Mouse (Mus musculus): Measurements from ENCODE around the gene Cdh18. TPM values are rescaled to one million over a fixed set of nuclear protein-coding genes. Genes with fewer than 3 reads are reported as not detected.

Cdh18 gene
- polyA plus RNA-seq, 1 experiment from 2014 or later = 0.79 TPM

DNA sequence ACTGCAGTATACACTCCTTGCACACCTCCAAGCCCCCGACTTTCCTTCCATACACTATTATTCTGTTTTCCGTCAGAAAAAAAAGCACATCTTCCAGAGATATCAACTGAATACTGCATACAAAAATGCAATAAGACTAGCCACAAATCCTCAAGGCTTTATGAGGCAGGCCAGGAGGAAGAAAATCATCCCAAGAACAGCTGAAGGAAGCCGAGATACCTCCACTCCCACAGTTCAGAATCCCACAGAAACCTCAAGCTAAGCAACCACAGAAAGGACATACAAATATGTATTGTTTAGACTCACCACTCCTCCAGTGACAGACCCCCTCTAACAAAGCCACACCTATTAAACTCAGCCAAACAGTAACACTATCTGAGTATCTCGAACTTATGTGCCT, 957.7 kb downstream of the Cdh18 start:
- Histone ChIP-seq H3K36me3 (ENCODE audit: control insufficient read depth, insufficient read depth, low read length) (no peaks in the 10 kb centered on the region), H3K4me1 (replicated peaks; ENCODE audit: control insufficient read depth, insufficient read depth) (no peaks in the 10 kb centered on the region), H3K9ac (ENCODE audit: low read length) (no peak overlapping the region), H3K4me3 (ENCODE audit: low read depth, low read length) (no peak overlapping the region), H3K27me3 (ENCODE audit: control insufficient read depth, insufficient read depth, low read length) (no peaks in the 10 kb centered on the region), H3K9me3 (ENCODE audit: control insufficient read depth, low read length) (no peaks in the 10 kb centered on the region), H3K4me2 (replicated peaks; ENCODE audit: low read depth) (no peak overlapping the region), H3K27ac (replicated peaks) (no peak overlapping the region)
- ATAC-seq (ENCODE audit: low FRiP score, low TSS enrichment) = no peak
- no peak for DNase-seq (ENCODE audit: low spot score)
- 77% methylated on average over 4 of the region's 4 CpGs for WGBS
- no peak for TF ChIP-seq EP300 (optimal IDR thresholded peaks at IDR 0.05)
- no peak for TF ChIP-seq CTCF (IDR thresholded peaks at IDR 0.05; ENCODE audit: low read depth)

DNA sequence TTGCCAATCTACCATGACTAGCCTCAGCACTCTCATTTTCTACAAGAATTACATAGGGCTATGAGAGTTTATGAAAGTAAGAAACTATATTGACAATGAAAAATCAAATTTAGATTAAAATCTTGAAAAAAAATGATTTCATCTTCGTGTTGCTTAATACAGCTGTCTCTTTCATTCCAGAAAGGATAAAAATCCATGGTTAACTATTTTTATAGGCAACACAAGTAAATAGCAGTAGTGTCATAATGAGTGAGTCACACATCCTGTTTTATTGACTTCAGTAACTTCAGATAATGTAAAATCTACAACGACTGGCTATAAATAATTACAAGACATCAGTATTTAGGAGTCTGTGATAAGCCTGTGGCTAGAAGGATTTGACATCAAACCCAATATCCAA, 960.9 kb downstream of the Cdh18 start:
- no peak for ATAC-seq (ENCODE audit: low FRiP score, low TSS enrichment)
- Histone ChIP-seq H3K36me3 (ENCODE audit: control insufficient read depth, insufficient read depth, low read length) (no peaks in the 10 kb centered on the region), H3K27ac (replicated peaks) (no peak overlapping the region), H3K9me3 (ENCODE audit: control insufficient read depth, low read length) (no peaks in the 10 kb centered on the region), H3K4me1 (replicated peaks; ENCODE audit: control insufficient read depth, insufficient read depth) (no peaks in the 10 kb centered on the region), H3K4me3 (ENCODE audit: low read depth, low read length) (no peak overlapping the region), H3K4me2 (replicated peaks; ENCODE audit: low read depth) (no peak overlapping the region), H3K27me3 (ENCODE audit: control insufficient read depth, insufficient read depth, low read length) (no peaks in the 10 kb centered on the region), H3K9ac (ENCODE audit: low read length) (no peak overlapping the region)
- TF ChIP-seq CTCF (IDR thresholded peaks at IDR 0.05; ENCODE audit: low read depth) (no peak), EP300 (optimal IDR thresholded peaks at IDR 0.05) (no peak)
- WGBS = 48% methylated on average over 2 of the region's 2 CpGs
- DNase-seq (ENCODE audit: low spot score) = no peak

DNA sequence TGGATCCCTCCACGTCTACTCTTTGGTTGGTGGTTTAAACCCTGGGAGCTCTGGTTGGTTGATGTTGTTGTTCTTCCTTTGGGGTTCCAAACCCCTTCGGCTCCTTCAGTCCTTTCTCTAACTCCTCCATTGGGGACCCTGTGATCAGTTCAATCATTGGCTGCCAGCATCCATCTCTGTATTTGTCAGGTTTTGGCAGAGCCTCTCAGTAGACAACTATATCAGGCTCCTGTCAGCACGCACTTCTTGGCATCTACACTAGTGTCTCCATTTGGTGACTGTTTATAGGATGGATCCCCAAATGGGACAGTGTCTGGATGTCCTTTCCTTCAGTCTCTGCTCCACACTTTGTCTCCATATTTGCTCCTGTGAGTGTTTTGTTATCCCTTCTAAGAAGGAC, 967.0 kb downstream of the Cdh18 start:
- WGBS = 84% methylated on average over 3 of the region's 3 CpGs
- H3K27me3 ChIP-seq (ENCODE audit: control insufficient read depth, insufficient read depth, low read length) = no peaks in the 10 kb centered on the region
- H3K4me3 ChIP-seq (ENCODE audit: low read depth, low read length) = no peak overlapping the region
- ATAC-seq (ENCODE audit: low FRiP score, low TSS enrichment) = no peak
- no peaks in the 10 kb centered on the region for H3K9me3 ChIP-seq (ENCODE audit: control insufficient read depth, low read length)
- H3K27ac ChIP-seq (replicated peaks) = no peak overlapping the region
- H3K9ac ChIP-seq (ENCODE audit: low read length) = no peak overlapping the region
- H3K4me2 ChIP-seq (replicated peaks; ENCODE audit: low read depth) = no peak overlapping the region
- no peaks in the 10 kb centered on the region for H3K4me1 ChIP-seq (replicated peaks; ENCODE audit: control insufficient read depth, insufficient read depth)
- TF ChIP-seq CTCF (IDR thresholded peaks at IDR 0.05; ENCODE audit: low read depth) = no peak
- no peak for TF ChIP-seq EP300 (optimal IDR thresholded peaks at IDR 0.05)
- no peaks in the 10 kb centered on the region for H3K36me3 ChIP-seq (ENCODE audit: control insufficient read depth, insufficient read depth, low read length)
- DNase-seq (ENCODE audit: low spot score) = no peak

DNA sequence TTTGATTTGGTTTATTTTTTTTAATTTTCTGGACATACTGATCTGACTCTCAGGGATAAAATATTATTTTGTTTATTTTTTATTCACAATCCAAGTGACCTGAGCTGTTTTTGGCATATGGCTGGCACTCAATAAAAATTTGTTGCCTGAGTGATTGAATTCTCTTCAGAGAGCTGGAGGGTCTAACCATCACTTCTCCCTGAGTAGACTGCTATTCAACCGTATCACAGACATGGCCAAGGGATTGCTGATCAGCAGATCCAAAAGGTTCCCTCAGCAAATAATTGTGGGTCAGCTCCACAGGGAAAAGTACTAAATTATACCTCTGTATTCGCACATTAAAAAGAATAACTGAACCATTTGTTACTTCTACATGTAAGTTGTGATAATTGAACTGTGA, 969.3 kb downstream of the Cdh18 start:
- no peak for DNase-seq (ENCODE audit: low spot score)
- no peak overlapping the region for H3K4me3 ChIP-seq (ENCODE audit: low read depth, low read length)
- no peaks in the 10 kb centered on the region for H3K4me1 ChIP-seq (replicated peaks; ENCODE audit: control insufficient read depth, insufficient read depth)
- no peak overlapping the region for H3K27ac ChIP-seq (replicated peaks)
- no peak overlapping the region for H3K9ac ChIP-seq (ENCODE audit: low read length)
- no peak overlapping the region for H3K4me2 ChIP-seq (replicated peaks; ENCODE audit: low read depth)
- WGBS = 76% methylated on average over 2 of the region's 2 CpGs
- TF ChIP-seq EP300 (optimal IDR thresholded peaks at IDR 0.05) = no peak
- ATAC-seq (ENCODE audit: low FRiP score, low TSS enrichment) = no peak
- no peaks in the 10 kb centered on the region for H3K27me3 ChIP-seq (ENCODE audit: control insufficient read depth, insufficient read depth, low read length)
- no peaks in the 10 kb centered on the region for H3K36me3 ChIP-seq (ENCODE audit: control insufficient read depth, insufficient read depth, low read length)
- H3K9me3 ChIP-seq (ENCODE audit: control insufficient read depth, low read length) = no peaks in the 10 kb centered on the region
